Mouse (Mus musculus): ENCODE results near the gene Gp9. TPM values are rescaled to one million over a fixed set of nuclear protein-coding genes. Genes with fewer than 3 reads are reported as not detected.

Gp9 gene
- polyA plus RNA-seq, 1 experiment from 2014 or later = 3.0 TPM

GRCm38 (mm10) chr6:87779174-87780165 is 1.6 kb downstream of the Gp9 start:
- H3K4me3 ChIP-seq = no peak overlapping the region
- H3K27ac ChIP-seq = no peak overlapping the region
- 85% methylated on average over 11 of the region's 11 CpGs for WGBS
- H3K4me1 ChIP-seq (replicated peaks) = no peaks in the 10 kb centered on the region
- no peaks in the 10 kb centered on the region for H3K36me3 ChIP-seq
- H3K9me3 ChIP-seq = peaks cover 4% of the 10 kb centered on the region; the same call in 1 of the 2 replicates
- DNase-seq (ENCODE audit: low spot score) = no peak
- H3K27me3 ChIP-seq (ENCODE audit: insufficient read depth, poor library complexity, severe bottlenecking) = no peaks in the 10 kb centered on the region

- Histone ChIP-seq H3K9me3 (no peaks in the 10 kb centered on the region), H3K4me3 (no peak overlapping the region), H3K27me3 (ENCODE audit: insufficient read depth, poor library complexity, severe bottlenecking) (no peaks in the 10 kb centered on the region), H3K27ac (no peak overlapping the region), H3K36me3 (no peaks in the 10 kb centered on the region), H3K4me1 (replicated peaks) (no peaks in the 10 kb centered on the region)
- WGBS = 80% methylated on average over 10 of the region's 10 CpGs
- no peak for DNase-seq (ENCODE audit: low spot score)
Measured at GRCm38 (mm10) chr6:87780546-87781301, 2.9 kb downstream of the Gp9 start.

- Histone ChIP-seq H3K4me3 (no peak overlapping the region), H3K27ac (no peak overlapping the region), H3K27me3 (ENCODE audit: insufficient read depth, poor library complexity, severe bottlenecking) (no peaks in the 10 kb centered on the region), H3K9me3 (no peaks in the 10 kb centered on the region), H3K36me3 (no peaks in the 10 kb centered on the region), H3K4me1 (replicated peaks) (peaks cover 1% of the 10 kb centered on the region; the same call in 1 of the 2 replicates)
- WGBS = 83% methylated on average over 8 of the region's 8 CpGs
- no peak for DNase-seq (ENCODE audit: low spot score)
Measured at GRCm38 (mm10) chr6:87784033-87784432, 6.2 kb downstream of the Gp9 start.

DNA sequence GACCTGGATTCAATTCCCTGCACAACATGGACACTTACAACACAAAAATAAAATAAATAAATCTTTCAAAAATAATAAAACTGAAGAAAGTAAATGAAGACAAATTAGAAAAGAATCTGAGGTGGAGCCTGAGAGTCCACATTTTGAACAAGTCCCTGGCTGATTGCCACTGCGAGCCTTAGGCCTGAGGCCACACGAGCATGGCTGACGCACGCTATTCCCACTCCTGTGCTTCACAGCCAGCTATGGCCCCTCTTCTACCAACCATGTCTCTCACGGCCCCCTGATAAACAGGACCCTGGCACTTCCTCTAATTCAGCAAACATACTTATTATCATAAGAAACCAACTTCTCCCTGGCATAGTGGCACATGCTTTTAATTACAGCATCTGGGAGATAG is 8.7 kb downstream of the Gp9 start:
- DNase-seq (ENCODE audit: low spot score) = no peak
- 90% methylated on average over 5 of the region's 5 CpGs for WGBS
- no peaks in the 10 kb centered on the region for H3K27me3 ChIP-seq (ENCODE audit: insufficient read depth, poor library complexity, severe bottlenecking)

GRCm38 (mm10) chr6:87787108-87787890 is 9.4 kb downstream of the Gp9 start:
- Histone ChIP-seq H3K4me3 (no peak overlapping the region), H3K4me1 (replicated peaks) (peaks cover 6% of the 10 kb centered on the region; the same call in 1 of the 2 replicates), H3K9me3 (no peaks in the 10 kb centered on the region), H3K27ac (no peak overlapping the region), H3K27me3 (ENCODE audit: insufficient read depth, poor library complexity, severe bottlenecking) (no peaks in the 10 kb centered on the region), H3K36me3 (peaks cover 9% of the 10 kb centered on the region)
- DNase-seq (ENCODE audit: low spot score) = no peak
- WGBS = 84% methylated on average over 6 of the region's 6 CpGs

More for the DNA sequence above, 8.7 kb downstream of the Gp9 start:
- Histone ChIP-seq H3K36me3 (0 out of 2 replicates have a peak, but pooled peaks cover 2% of the 10 kb centered on the region), H3K4me3 (no peak overlapping the region), H3K9me3 (no peaks in the 10 kb centered on the region), H3K27ac (no peak overlapping the region), H3K4me1 (replicated peaks) (peaks cover 6% of the 10 kb centered on the region; the same call in 1 of the 2 replicates)

DNA sequence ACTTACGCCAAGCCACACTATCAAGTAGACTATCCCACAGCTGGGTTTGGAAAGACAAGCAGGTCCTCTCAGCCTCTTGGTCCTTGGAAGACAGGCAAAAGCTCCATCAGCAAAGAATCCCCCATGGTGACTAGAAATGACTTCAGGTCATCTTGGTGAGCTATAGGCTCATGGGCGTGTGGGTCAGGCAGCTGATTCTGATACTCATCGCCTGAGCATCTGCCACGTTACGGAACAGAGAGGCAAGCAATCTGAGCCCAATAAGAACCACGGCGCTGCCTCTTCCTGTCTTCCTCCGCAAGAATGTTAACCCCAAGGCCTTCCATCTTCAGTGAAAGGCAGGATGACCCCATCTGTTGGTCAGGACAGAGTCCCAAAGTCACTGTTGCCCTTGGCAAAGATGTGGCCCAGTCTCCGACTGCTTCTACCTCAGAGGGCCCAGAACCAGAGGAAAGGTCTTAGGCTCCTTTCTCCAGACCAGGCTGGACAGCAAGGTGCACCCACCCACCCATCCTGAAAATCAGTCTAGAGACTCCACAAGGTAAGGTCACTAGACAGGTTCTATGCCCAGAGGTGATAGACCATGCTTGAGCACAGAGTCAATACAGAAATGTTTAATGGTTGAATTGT is 10.5 kb downstream of the Gp9 start:
- Histone ChIP-seq H3K4me3 (no peak overlapping the region), H3K9me3 (no peaks in the 10 kb centered on the region), H3K4me1 (replicated peaks) (peaks cover 6% of the 10 kb centered on the region; the same call in 1 of the 2 replicates), H3K27ac (no peak overlapping the region), H3K36me3 (peaks cover 13% of the 10 kb centered on the region), H3K27me3 (ENCODE audit: insufficient read depth, poor library complexity, severe bottlenecking) (no peaks in the 10 kb centered on the region)
- WGBS = 90% methylated on average over 9 of the region's 9 CpGs
- DNase-seq (ENCODE audit: low spot score) = no peak

DNA sequence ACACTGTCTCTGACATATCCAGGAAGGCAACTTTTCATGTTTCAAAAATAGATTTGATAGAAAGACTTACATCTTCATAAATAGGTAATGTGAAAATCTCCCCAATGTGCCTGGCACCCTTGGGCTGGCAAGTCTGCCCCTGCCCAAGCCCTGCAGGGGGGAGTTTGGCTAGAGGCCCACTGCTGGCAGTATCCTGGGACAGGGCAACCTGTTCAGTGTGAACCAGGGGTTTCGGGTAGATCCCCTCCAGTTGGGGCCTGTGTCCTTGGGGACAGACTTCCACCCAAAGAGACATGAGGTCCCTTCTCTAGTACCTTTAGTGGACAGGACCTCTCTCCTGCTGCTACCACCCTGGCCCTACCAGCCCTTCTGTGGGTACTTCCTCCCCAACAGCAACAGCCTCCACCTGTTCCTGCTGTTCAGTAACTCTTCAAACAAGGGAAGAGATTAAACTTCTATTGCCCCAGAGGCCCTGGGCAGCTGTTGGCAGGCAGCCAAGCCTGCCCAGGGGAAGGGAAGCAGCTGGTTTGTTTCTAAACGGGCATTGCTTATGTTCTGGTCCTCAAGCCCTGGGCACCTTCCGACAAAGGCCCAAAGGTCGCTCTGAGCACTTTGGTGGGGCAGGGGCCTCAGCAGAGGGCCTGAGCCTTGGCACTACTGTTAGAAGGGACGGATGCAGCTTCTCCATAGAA is 11.2 kb downstream of the Gp9 start:
- Histone ChIP-seq H3K27ac (no peak overlapping the region), H3K4me3 (no peak overlapping the region), H3K4me1 (replicated peaks) (peaks cover 6% of the 10 kb centered on the region; the same call in 1 of the 2 replicates), H3K9me3 (no peaks in the 10 kb centered on the region), H3K36me3 (peaks cover 13% of the 10 kb centered on the region), H3K27me3 (ENCODE audit: insufficient read depth, poor library complexity, severe bottlenecking) (no peaks in the 10 kb centered on the region)
- no peak for DNase-seq (ENCODE audit: low spot score)
- WGBS = 72% methylated on average over 5 of the region's 5 CpGs

- no peak overlapping the region for H3K27ac ChIP-seq
- no peaks in the 10 kb centered on the region for H3K27me3 ChIP-seq (ENCODE audit: insufficient read depth, poor library complexity, severe bottlenecking)
- peaks cover 6% of the 10 kb centered on the region; the same call in 1 of the 2 replicates for H3K4me1 ChIP-seq (replicated peaks)
- peaks cover 13% of the 10 kb centered on the region for H3K36me3 ChIP-seq
- 92% methylated on average over 6 of the region's 6 CpGs for WGBS
- DNase-seq (ENCODE audit: low spot score) = no peak
- no peak overlapping the region for H3K4me3 ChIP-seq
- H3K9me3 ChIP-seq = no peaks in the 10 kb centered on the region
Measured at GRCm38 (mm10) chr6:87789791-87790190, 11.9 kb downstream of the Gp9 start.

GRCm38 (mm10) chr6:87790779-87791480 is 13.1 kb downstream of the Gp9 start:
- H3K27me3 ChIP-seq (ENCODE audit: insufficient read depth, poor library complexity, severe bottlenecking) = no peaks in the 10 kb centered on the region
- DNase-seq (ENCODE audit: low spot score) = no peak
- peaks cover 15% of the 10 kb centered on the region for H3K4me1 ChIP-seq (replicated peaks)
- no peak overlapping the region for H3K4me3 ChIP-seq
- WGBS = 74% methylated on average over 7 of the region's 7 CpGs
- H3K9me3 ChIP-seq = no peaks in the 10 kb centered on the region
- no peak overlapping the region for H3K27ac ChIP-seq
- peaks cover 13% of the 10 kb centered on the region for H3K36me3 ChIP-seq

DNA sequence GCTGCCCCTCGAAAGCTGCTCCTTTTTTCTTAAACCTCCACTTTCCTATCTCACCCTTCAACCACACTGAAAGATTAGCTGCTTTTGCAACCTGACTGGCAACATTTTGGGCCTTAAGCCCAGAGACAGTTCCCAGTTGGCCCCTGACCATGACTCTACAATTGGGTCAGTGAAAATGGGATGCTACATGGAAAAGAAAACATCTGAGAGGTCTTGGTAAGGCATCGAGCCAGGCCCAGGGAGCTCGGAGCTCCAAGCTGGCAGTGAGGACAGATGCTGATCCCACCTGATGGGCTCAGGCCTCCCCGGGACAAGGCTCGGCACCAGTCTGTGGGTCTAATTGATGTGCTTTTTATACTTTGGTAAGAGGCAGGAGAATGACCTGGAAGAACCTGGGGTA is 14.0 kb downstream of the Gp9 start:
- Histone ChIP-seq H3K27me3 (ENCODE audit: insufficient read depth, poor library complexity, severe bottlenecking) (no peaks in the 10 kb centered on the region), H3K36me3 (peaks cover 13% of the 10 kb centered on the region), H3K27ac (no peak overlapping the region), H3K4me3 (no peak overlapping the region), H3K9me3 (no peaks in the 10 kb centered on the region), H3K4me1 (replicated peaks) (peaks cover 19% of the 10 kb centered on the region)
- DNase-seq (ENCODE audit: low spot score) = no peak
- 94% methylated on average over 5 of the region's 5 CpGs for WGBS

- Histone ChIP-seq H3K9me3 (no peaks in the 10 kb centered on the region), H3K4me3 (no peak overlapping the region), H3K27ac (no peak overlapping the region), H3K4me1 (replicated peaks) (peaks cover 19% of the 10 kb centered on the region), H3K27me3 (ENCODE audit: insufficient read depth, poor library complexity, severe bottlenecking) (no peaks in the 10 kb centered on the region), H3K36me3 (peaks cover 13% of the 10 kb centered on the region)
- WGBS = 94% methylated on average over 10 of the region's 10 CpGs
- no peak for DNase-seq (ENCODE audit: low spot score)
Measured at GRCm38 (mm10) chr6:87793821-87794510, 16.1 kb downstream of the Gp9 start.

Measured in hindbrain, embryonic 10.5 days (tissue).